Mouse (Mus musculus) ES-Bruce4 (cell line): Measurements from ENCODE around the gene Mrpl28. TPM values are rescaled to one million over a fixed set of nuclear protein-coding genes. Genes with fewer than 3 reads are reported as not detected.
A peak's percentile ranks its signal among the peaks of the same experiment; 100 is the strongest.

Experiments used
- H3K27ac ChIP-seq: 2 replicates; pipeline ENCODE4 v1.5.1; 2012; ENCODE audit warnings: low read length, inconsistent platforms; ENCODE audit not compliant: insufficient read depth
- H3K27me3 ChIP-seq: 2 replicates; pipeline ENCODE4 v1.6.1; 2012; ENCODE audit warnings: mild to moderate bottlenecking, low read length, inconsistent platforms; ENCODE audit not compliant: control insufficient read depth, poor library complexity, insufficient read depth, severe bottlenecking
- H3K36me3 ChIP-seq: 2 replicates; pipeline ENCODE4 v1.6.1; 2012; ENCODE audit warnings: inconsistent platforms, mild to moderate bottlenecking, low read length, moderate library complexity; ENCODE audit not compliant: control insufficient read depth, poor library complexity, insufficient read depth, severe bottlenecking
- H3K4me1 ChIP-seq: one replicate; pipeline ENCODE4 v1.8.1; 2011; ENCODE audit warnings: low read length; ENCODE audit not compliant: control insufficient read depth, insufficient read depth
- H3K4me3 ChIP-seq: 2 replicates; pipeline ENCODE4 v1.5.1; 2011; ENCODE audit warnings: low read depth, mild to moderate bottlenecking, low read length
- H3K9ac ChIP-seq: 2 replicates; pipeline ENCODE4 v1.6.1; 2012; ENCODE audit warnings: low read depth, mild to moderate bottlenecking, inconsistent platforms; ENCODE audit not compliant: poor library complexity, severe bottlenecking
- H3K9me3 ChIP-seq: replicated peaks from 2 replicates; pipeline ENCODE4 v1.6.1; 2012; ENCODE audit warnings: mild to moderate bottlenecking, low read length, inconsistent platforms; ENCODE audit not compliant: control insufficient read depth, poor library complexity, insufficient read depth, severe bottlenecking
- CTCF ChIP-seq: IDR thresholded peaks from one replicate; pipeline ENCODE4 v1.8.1; 2011; ENCODE audit warnings: low read depth, low read length
- EP300 ChIP-seq: IDR thresholded peaks from 2 replicates; pipeline ENCODE4 v1.6.1; 2011; ENCODE audit warnings: low read depth, low read length; ENCODE audit not compliant: insufficient read depth
- POLR2A ChIP-seq: IDR thresholded peaks from one replicate; pipeline ENCODE4 v1.8.1; 2011; ENCODE audit warnings: low read length; ENCODE audit not compliant: insufficient read depth
- polyA plus RNA-seq: library from polyadenylated mRNA; stranded (reverse); fragments of >200 nt; gene quantifications from 2 replicates; pipeline ENCODE4 v1.2.4, GENCODE M21; 2011; ENCODE audit warnings: low read depth; ENCODE audit not compliant: missing spikeins, insufficient read depth, insufficient read length

Gene Mrpl28
- polyA plus RNA-seq, 1 experiment, result 105 TPM

- Histone ChIP-seq H3K27ac (no peak overlapping the region), H3K27me3 (no peaks in the 10 kb centered on the region), H3K36me3 (peaks cover under 1% of the 10 kb centered on the region; the same call in 1 of the 2 replicates), H3K9ac (no peak overlapping the region), H3K4me1 (peaks cover 8% of the 10 kb centered on the region), H3K4me3 (no peak overlapping the region), H3K9me3 (no peaks in the 10 kb centered on the region)
- no peak for TF ChIP-seq POLR2A
- peak; percentile 97 for TF ChIP-seq CTCF
These were observed 3.3 kb upstream of the Mrpl28 start for GRCm38 (mm10) chr17:26119766-26120710.

- Histone ChIP-seq H3K27me3 (no peaks in the 10 kb centered on the region), H3K36me3 (peaks cover 20% of the 10 kb centered on the region), H3K4me3 (no peak overlapping the region), H3K9me3 (no peaks in the 10 kb centered on the region), H3K27ac (no peak overlapping the region), H3K4me1 (peaks cover 4% of the 10 kb centered on the region), H3K9ac (no peak overlapping the region)
- TF ChIP-seq EP300 (no peak), POLR2A (no peak), CTCF (no peak)
These were observed 714 bp upstream of the Mrpl28 start for GRCm38 (mm10) chr17:26122431-26123140.

GRCm38 (mm10) chr17:26124560-26124959 is 1.3 kb downstream of the Mrpl28 start:
- Histone ChIP-seq H3K9ac (peak overlapping the region; percentile 50), H3K9me3 (no peaks in the 10 kb centered on the region), H3K4me3 (peak overlapping the region; percentile 76), H3K27ac (no peak overlapping the region), H3K27me3 (no peaks in the 10 kb centered on the region), H3K36me3 (peaks cover 24% of the 10 kb centered on the region), H3K4me1 (peaks cover 4% of the 10 kb centered on the region)
- no peak for TF ChIP-seq EP300
- TF ChIP-seq CTCF, result no peak
- TF ChIP-seq POLR2A, result no peak

GRCm38 (mm10) chr17:26125226-26125625 is 1.9 kb downstream of the Mrpl28 start:
- peaks cover 24% of the 10 kb centered on the region for H3K36me3 ChIP-seq
- TF ChIP-seq EP300 (no peak), POLR2A (no peak), CTCF (no peak)

GRCm38 (mm10) chr17:26131062-26131732 is 7.9 kb downstream of the Mrpl28 start:
- H3K27me3 ChIP-seq, result no peaks in the 10 kb centered on the region
- no peak for TF ChIP-seq EP300
- TF ChIP-seq POLR2A, result no peak
- no peak for TF ChIP-seq CTCF
- no peaks in the 10 kb centered on the region for H3K9me3 ChIP-seq
- H3K4me1 ChIP-seq, result no peaks in the 10 kb centered on the region
- H3K27ac ChIP-seq, result no peak overlapping the region
- H3K4me3 ChIP-seq, result peak overlapping the region; percentile 20
- H3K36me3 ChIP-seq, result peaks cover 14% of the 10 kb centered on the region
- no peak overlapping the region for H3K9ac ChIP-seq

More at GRCm38 (mm10) chr17:26125226-26125625, 1.9 kb downstream of the Mrpl28 start:
- Histone ChIP-seq H3K27me3 (no peaks in the 10 kb centered on the region), H3K4me1 (no peaks in the 10 kb centered on the region), H3K9ac (no peak overlapping the region), H3K27ac (no peak overlapping the region), H3K4me3 (no peak overlapping the region), H3K9me3 (no peaks in the 10 kb centered on the region)
